Mouse (Mus musculus) embryonic facial prominence, embryonic 14.5 days (tissue): Measurements from ENCODE around the gene Hoxa5. TPM values are rescaled to one million over a fixed set of nuclear protein-coding genes. Genes with fewer than 3 reads are reported as not detected.

Experiments
- ATAC-seq: fragments of 200-750 bp; cut with Nextera tagmentation; 2 replicates; pipeline ENCODE4 v1.8.0; 2017; ENCODE audit warnings: low read depth, moderate number of reproducible peaks, moderate TSS enrichment
- DNase-seq: peaks from one replicate; pipeline ENCODE4 v3.0.0-alpha.2; 2015; ENCODE audit warnings: low spot score
- H3K27ac ChIP-seq: fragments of 300-500 bp; sonication (generic); replicated peaks from 2 replicates; pipeline ENCODE4 v1.5.1; 2014; ENCODE audit warnings: low read depth, mild to moderate bottlenecking, low read length, moderate library complexity
- H3K27me3 ChIP-seq: fragments of 300-500 bp; sonication (generic); replicated peaks from 2 replicates; pipeline ENCODE4 v1.6.1; 2014; ENCODE audit warnings: low read length; ENCODE audit not compliant: control insufficient read depth, insufficient read depth
- H3K36me3 ChIP-seq: fragments of 300-500 bp; sonication (generic); 2 replicates; pipeline ENCODE4 v1.6.1; 2014; ENCODE audit warnings: low read length, mixed read lengths; ENCODE audit not compliant: control insufficient read depth, insufficient read depth
- H3K4me1 ChIP-seq: fragments of 300-500 bp; sonication (generic); 2 replicates; pipeline ENCODE4 v1.6.1; 2014; ENCODE audit warnings: antibody characterized with exemption, low read length; ENCODE audit not compliant: control insufficient read depth, insufficient read depth
- H3K4me2 ChIP-seq: fragments of 300-500 bp; sonication (generic); 2 replicates; pipeline ENCODE4 v1.6.1; 2014; ENCODE audit warnings: low read depth, mild to moderate bottlenecking, low read length, moderate library complexity, mixed read lengths
- H3K4me3 ChIP-seq: fragments of 300-500 bp; sonication (generic); 2 replicates; pipeline ENCODE4 v1.5.1; 2014; ENCODE audit warnings: low read depth, mild to moderate bottlenecking, low read length
- H3K9ac ChIP-seq: fragments of 300-500 bp; sonication (generic); 2 replicates; pipeline ENCODE4 v1.6.1; 2014; ENCODE audit warnings: low read depth, mild to moderate bottlenecking, low read length, moderate library complexity, mixed read lengths
- H3K9me3 ChIP-seq: fragments of 300-500 bp; sonication (generic); 2 replicates; pipeline ENCODE4 v1.6.1; 2016; ENCODE audit warnings: low read length; ENCODE audit not compliant: control insufficient read depth
- WGBS: fragments of 180-500 bp; shearing (Covaris S2); extraction: QIAGEN DNeasy Blood & Tissue Kit; methylation state at CpG from one replicate; pipeline ENCODE4 v1.1.7; 2014; 5-methylcytosine and 5-hydroxymethylcytosine counted together
- polyA plus RNA-seq: library from polyadenylated mRNA; unstranded; fragments of >200 nt; fragmentation: Nextera tagmentation; extraction: Ambion mirVana; gene quantifications from 2 replicates; pipeline ENCODE4 v1.2.1, GENCODE M21; 2014

Gene Hoxa5
- polyA plus RNA-seq, 1 experiment from 2014 or later: 2.4 TPM

- H3K9me3 ChIP-seq: no peaks in the 10 kb centered on the region
- peaks cover 100% of the 10 kb centered on the region for H3K27me3 ChIP-seq
- H3K4me2 ChIP-seq: no peak overlapping the region
- H3K9ac ChIP-seq: no peak overlapping the region
- DNase-seq: no peak
- peaks cover 6% of the 10 kb centered on the region for H3K4me1 ChIP-seq
- no peaks in the 10 kb centered on the region for H3K36me3 ChIP-seq
- no peak overlapping the region for H3K27ac ChIP-seq
- no peak for ATAC-seq
- no peak overlapping the region for H3K4me3 ChIP-seq
- 15% methylated on average over 8 of the region's 8 CpGs for WGBS
These were observed 14.5 kb downstream of the Hoxa5 start for GRCm38 (mm10) chr6:52189909-52190308.

- Histone ChIP-seq H3K4me3 (no peak overlapping the region), H3K9ac (no peak overlapping the region), H3K27ac (no peak overlapping the region), H3K27me3 (peaks cover 100% of the 10 kb centered on the region), H3K4me1 (peaks cover 6% of the 10 kb centered on the region), H3K9me3 (no peaks in the 10 kb centered on the region), H3K36me3 (no peaks in the 10 kb centered on the region), H3K4me2 (no peak overlapping the region)
- DNase-seq (no peak), ATAC-seq (no peak)
- WGBS: 12% methylated on average over 5 of the region's 5 CpGs
These were observed 15.2 kb downstream of the Hoxa5 start for GRCm38 (mm10) chr6:52189172-52189591.

- Histone ChIP-seq H3K36me3 (no peaks in the 10 kb centered on the region), H3K27ac (no peak overlapping the region), H3K4me1 (no peaks in the 10 kb centered on the region; the same call in 1 of the 2 replicates), H3K27me3 (peaks cover 100% of the 10 kb centered on the region), H3K9ac (no peak overlapping the region), H3K4me2 (no peak overlapping the region), H3K9me3 (no peaks in the 10 kb centered on the region), H3K4me3 (no peak overlapping the region)
- DNase-seq (no peak), ATAC-seq (no peak)
- WGBS: 13% methylated on average over 1 of the region's 1 CpGs
These were observed 17.9 kb downstream of the Hoxa5 start for GRCm38 (mm10) chr6:52186500-52186899.

GRCm38 (mm10) chr6:52185834-52186233 lies 18.6 kb downstream of the Hoxa5 start:
- Histone ChIP-seq H3K27ac (no peak overlapping the region), H3K27me3 (peaks cover 100% of the 10 kb centered on the region), H3K9me3 (no peaks in the 10 kb centered on the region), H3K4me3 (no peak overlapping the region), H3K36me3 (no peaks in the 10 kb centered on the region), H3K4me2 (no peak overlapping the region), H3K4me1 (no peaks in the 10 kb centered on the region), H3K9ac (no peak overlapping the region)
- ATAC-seq (no peak), DNase-seq (no peak)
- WGBS: 12% methylated on average over 3 of the region's 3 CpGs

GRCm38 (mm10) chr6:52185222-52185621 lies 19.2 kb downstream of the Hoxa5 start:
- ATAC-seq: no peak
- Histone ChIP-seq H3K4me3 (no peak overlapping the region), H3K9me3 (no peaks in the 10 kb centered on the region), H3K27ac (no peak overlapping the region), H3K27me3 (peaks cover 99% of the 10 kb centered on the region), H3K9ac (no peak overlapping the region), H3K4me1 (no peaks in the 10 kb centered on the region), H3K36me3 (no peaks in the 10 kb centered on the region), H3K4me2 (no peak overlapping the region)
- WGBS: 4% methylated on average over 19 of the region's 19 CpGs
- DNase-seq: no peak

GRCm38 (mm10) chr6:52184668-52185067 lies 19.7 kb downstream of the Hoxa5 start:
- no peak overlapping the region for H3K27ac ChIP-seq
- H3K4me1 ChIP-seq: no peaks in the 10 kb centered on the region

GRCm38 (mm10) chr6:52183311-52184080 lies 20.9 kb downstream of the Hoxa5 start:
- Histone ChIP-seq H3K9ac (no peak overlapping the region), H3K9me3 (no peaks in the 10 kb centered on the region)
- 13% methylated on average over 10 of the region's 10 CpGs for WGBS

More at GRCm38 (mm10) chr6:52184668-52185067, 19.7 kb downstream of the Hoxa5 start:
- DNase-seq (no peak), ATAC-seq (no peak)
- peaks cover 99% of the 10 kb centered on the region for H3K27me3 ChIP-seq
- no peak overlapping the region for H3K9ac ChIP-seq
- H3K4me2 ChIP-seq: no peak overlapping the region
- H3K9me3 ChIP-seq: no peaks in the 10 kb centered on the region
- WGBS: 10% methylated on average over 6 of the region's 6 CpGs
- no peaks in the 10 kb centered on the region for H3K36me3 ChIP-seq
- H3K4me3 ChIP-seq: no peak overlapping the region

GRCm38 (mm10) chr6:52182793-52183192 lies 21.6 kb downstream of the Hoxa5 start:
- H3K9me3 ChIP-seq: no peaks in the 10 kb centered on the region
- H3K27me3 ChIP-seq: peaks cover 98% of the 10 kb centered on the region
- ATAC-seq (no peak), DNase-seq (no peak)
- no peak overlapping the region for H3K4me3 ChIP-seq
- no peaks in the 10 kb centered on the region for H3K36me3 ChIP-seq
- 38% methylated on average over 1 of the region's 1 CpGs for WGBS
- H3K9ac ChIP-seq: no peak overlapping the region
- H3K27ac ChIP-seq: no peak overlapping the region
- H3K4me1 ChIP-seq: no peaks in the 10 kb centered on the region
- H3K4me2 ChIP-seq: no peak overlapping the region

More at GRCm38 (mm10) chr6:52183311-52184080, 20.9 kb downstream of the Hoxa5 start:
- no peak for ATAC-seq
- Histone ChIP-seq H3K27ac (no peak overlapping the region), H3K4me2 (no peak overlapping the region), H3K36me3 (no peaks in the 10 kb centered on the region), H3K4me3 (no peak overlapping the region), H3K27me3 (peaks cover 99% of the 10 kb centered on the region), H3K4me1 (no peaks in the 10 kb centered on the region)
- DNase-seq: no peak

- WGBS: 25% methylated on average over 2 of the region's 2 CpGs
- no peak overlapping the region for H3K4me3 ChIP-seq
- H3K4me2 ChIP-seq: no peak overlapping the region
- no peaks in the 10 kb centered on the region for H3K36me3 ChIP-seq
- no peak for DNase-seq
- H3K27me3 ChIP-seq: peaks cover 98% of the 10 kb centered on the region
- H3K4me1 ChIP-seq: no peaks in the 10 kb centered on the region
- ATAC-seq: no peak
- no peaks in the 10 kb centered on the region for H3K9me3 ChIP-seq
- H3K27ac ChIP-seq: no peak overlapping the region
- no peak overlapping the region for H3K9ac ChIP-seq
These were observed 22.4 kb downstream of the Hoxa5 start for GRCm38 (mm10) chr6:52182030-52182429.
